Mouse (Mus musculus) testis, postnatal 14 days (tissue): ENCODE results near the gene Vps11.
"Not testable (repeated sequence)": the region's sequence is repeated elsewhere in the genome, so short reads cannot be mapped to it uniquely, and the experiment has no call there.

Experiments used
- DNase-seq: peaks from one replicate; pipeline ENCODE4 v3.0.0; 2021; ENCODE audit warnings: low spot score

Gene Vps11

DNA sequence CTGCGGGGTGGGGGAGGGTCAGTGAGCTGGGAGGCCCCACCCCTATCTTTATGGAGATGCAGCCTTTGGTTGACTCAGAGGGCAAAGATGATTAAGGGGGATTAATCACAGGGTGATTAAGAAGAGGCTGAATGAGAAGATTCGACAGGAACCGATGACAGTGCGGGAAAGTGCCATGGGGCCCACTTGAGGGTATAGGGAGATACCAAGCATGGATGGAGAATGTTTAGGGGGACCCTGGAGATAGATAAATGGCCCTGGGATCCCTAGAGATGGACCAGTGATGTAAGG, 47.3 kb downstream of the Vps11 start:
- DNase-seq: no peak

- DNase-seq: no peak
These were observed 47.8 kb downstream of the Vps11 start for GRCm38 (mm10) chr9:44313476-44314256.

- no peak for DNase-seq
These were observed 50.0 kb downstream of the Vps11 start for GRCm38 (mm10) chr9:44311136-44312134.

DNA sequence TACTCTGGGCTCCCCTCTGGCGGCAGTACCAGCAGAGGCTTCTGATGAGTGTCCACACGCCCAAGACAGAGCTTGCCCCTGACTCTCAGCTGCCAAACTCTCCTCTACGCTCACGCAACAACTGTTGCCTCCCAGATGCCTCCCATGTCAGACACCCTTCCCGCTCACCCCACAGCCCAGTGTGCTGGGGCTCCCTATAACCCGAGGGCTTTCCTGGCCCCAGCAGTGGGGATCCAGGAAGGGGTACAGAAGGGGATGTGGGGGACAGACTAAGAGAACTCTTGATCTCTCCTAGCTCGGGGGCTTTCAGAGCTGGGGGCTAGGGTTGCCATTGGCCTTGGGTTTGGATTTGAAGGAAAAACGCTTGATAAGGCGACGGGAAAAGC, 50.7 kb downstream of the Vps11 start:
- no peak for DNase-seq

DNA sequence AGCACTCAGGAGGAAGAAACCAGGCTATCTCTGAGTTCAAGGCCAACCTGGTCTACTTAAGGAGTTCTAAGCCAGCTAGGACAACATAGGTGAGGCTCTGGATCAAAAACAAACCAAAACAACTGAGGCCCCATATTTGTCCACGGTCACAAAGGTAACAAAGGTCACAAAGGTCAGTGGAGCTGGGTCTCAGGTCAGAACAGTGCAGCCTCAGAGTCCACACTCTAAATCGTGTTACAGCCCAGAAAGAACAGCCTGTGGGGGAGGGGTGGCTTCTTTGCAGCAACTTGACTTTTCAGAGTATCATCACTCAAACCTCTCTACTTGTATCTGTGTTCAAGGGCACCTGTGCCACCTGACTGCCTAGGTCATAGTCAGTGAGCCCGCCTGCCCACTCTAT, 51.7 kb downstream of the Vps11 start:
- DNase-seq: no peak

DNA sequence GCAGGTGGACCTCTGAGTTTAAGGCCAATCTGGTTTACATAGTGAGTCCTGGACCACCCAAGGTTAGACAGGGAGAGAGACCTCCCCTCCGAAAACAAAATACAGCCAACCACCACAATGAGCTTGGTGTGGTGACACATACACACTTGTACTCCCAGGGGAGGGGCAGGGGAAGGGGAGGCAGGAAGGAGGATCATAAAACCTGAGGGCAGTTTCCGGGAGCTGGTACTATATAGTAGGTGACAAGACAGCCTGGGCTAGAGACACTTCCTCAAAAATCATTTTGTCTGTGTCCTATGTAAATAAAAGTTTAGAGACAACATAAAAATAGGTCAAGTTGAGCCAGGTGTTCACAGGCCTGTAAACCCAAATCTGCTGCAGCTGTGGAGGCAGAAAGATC, 54.2 kb downstream of the Vps11 start:
- DNase-seq: no peak

DNA sequence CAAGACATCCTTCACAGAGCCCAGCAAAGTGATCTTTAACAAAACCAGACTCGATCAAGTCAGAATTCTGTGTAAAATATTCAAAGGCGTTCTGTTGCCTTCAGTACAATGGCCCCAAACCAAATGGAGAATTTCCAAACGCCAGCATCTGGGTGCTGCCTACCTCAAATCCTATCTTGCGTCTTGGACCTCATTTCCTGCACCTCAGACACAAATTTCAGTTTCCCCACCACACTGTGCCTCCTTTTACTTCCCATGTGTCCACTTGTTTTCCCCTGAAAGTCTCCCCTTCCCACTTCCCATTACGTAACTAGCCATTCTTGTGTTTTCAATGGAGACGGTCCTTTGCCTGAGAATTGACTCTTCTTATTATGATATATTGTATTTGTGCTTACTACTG, 54.9 kb downstream of the Vps11 start:
- DNase-seq: no peak

DNA sequence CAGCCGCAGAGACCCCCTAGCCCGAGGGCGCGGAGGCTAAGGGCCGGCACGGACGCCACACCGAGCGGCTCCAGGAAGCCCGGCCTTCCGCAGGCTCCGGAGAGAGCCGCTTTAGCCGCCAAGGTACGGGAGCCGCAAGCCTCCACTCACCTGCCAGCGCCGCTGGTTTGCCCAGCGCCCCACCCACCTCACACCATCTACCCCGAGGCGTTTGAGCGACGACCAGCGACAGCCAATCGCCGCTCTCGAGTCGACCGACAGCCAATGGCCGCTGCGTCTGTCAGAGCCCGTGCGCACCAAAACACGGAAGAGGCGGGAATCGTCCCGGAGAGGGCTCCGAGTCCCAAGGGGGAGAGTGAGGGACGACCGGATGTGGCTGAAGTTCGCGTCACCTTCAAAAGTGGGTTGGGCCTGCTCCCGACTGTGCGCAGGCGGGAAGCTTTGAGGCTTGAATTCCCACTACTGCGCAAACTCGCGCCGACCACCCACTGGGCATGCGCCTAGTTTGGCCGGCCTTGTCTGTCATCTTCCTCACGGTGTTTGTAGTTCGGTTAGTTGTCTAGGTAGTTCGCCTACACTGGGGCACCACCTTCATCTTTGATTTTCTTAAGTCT, 55.9 kb downstream of the Vps11 start, which contains the start of gene Hinfp:
Gene Hinfp (minus strand): TSS at position 206 of the 614 bp plus-strand sequence.
- DNase-seq: peak; percentile 100

DNA sequence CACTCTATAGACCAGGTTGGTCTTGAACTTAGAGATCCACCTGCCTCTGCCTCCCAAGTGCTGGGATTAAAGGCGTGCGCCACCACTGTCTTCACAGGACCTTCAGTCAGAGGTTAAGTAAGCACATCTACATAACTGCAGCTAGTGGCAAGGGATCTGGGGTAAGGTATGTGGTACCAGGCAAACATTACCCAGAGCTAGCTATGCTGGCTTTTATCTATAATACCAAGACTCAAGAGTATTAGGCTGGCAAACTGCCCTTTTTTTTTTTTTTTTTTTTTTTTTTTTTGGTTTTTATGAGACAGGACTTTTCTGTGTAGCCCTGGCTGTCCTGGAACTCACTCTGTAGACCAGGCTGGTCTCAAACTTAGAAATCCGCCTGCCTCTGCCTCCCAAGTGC, 61.5 kb downstream of the Vps11 start:
- not testable (repeated sequence) for DNase-seq
